10 mouse cellular contexts compared by ENCODE assay signal in the genomic region with DNA sequence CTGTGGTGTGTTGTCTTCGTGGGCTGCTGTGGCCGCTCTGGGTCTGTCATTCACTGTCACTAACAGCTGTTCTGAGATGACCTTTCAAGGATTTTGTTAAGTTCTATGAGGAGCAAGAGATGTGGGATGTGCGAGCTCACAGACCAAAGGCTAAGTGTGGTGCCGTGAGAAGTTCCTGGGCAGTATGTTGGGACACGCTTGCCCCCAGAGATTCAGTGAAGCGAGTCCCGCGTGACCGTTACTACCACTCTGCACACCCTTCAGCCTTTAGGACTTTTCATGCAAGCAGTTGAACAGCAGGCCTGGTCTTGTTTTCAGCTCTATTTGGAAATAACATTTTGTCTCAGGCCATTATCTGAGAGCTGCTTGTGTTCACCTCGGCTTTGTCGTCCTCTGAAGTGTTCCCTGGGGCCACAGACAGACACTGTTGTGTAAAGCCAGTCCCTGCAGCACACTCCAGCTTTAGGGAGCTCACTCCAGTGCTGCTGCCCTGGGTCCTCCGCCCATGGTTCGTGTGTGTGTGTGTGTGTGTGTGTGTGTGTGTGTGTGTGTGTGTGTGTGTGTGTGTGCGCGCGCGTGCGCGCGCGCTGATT.
DNase-seq lines count a peak whose midpoint lies in the region; ATAC-seq lines count a peak whose summit lies in the region.
"Had no signal": no experiment of that assay in that cellular context is flagged by ENCODE, and none has a peak within 500 bp of the region (broad histone marks: within the 10 kb centered on the region; RNA-seq: fewer than 3 reads in every experiment).

No protein-coding gene starts in this region.

- H3K36me3 ChIP-seq in forebrain, embryonic 13.5 days (ENCODE audit: poor library complexity, severe bottlenecking): peaks cover 5% of the 10 kb centered on the region
- H3K36me3 ChIP-seq in forebrain, embryonic 10.5 days (replicated peaks): peaks cover 55% of the 10 kb centered on the region

- no peak overlapping the region for H3K9ac ChIP-seq in forebrain, embryonic 13.5 days

- WGBS in forebrain, embryonic 13.5 days: 76% methylated on average over 17 of the region's 21 CpGs
- WGBS in forebrain, embryonic 10.5 days: 92% methylated on average over 21 of the region's 21 CpGs

- no peaks in the 10 kb centered on the region for H3K9me3 ChIP-seq in forebrain, embryonic 13.5 days (replicated peaks)
- no peaks in the 10 kb centered on the region for H3K9me3 ChIP-seq in forebrain, embryonic 10.5 days

- no peak for ATAC-seq in forebrain, embryonic 13.5 days
- ATAC-seq: activated CD4-positive, CD25-positive, alpha-beta regulatory T cell, adult 4 months; CD4-positive, CD25-positive, alpha-beta regulatory T cell, adult 4 months had no signal

- no peak overlapping the region for H3K4me2 ChIP-seq in forebrain, embryonic 13.5 days

- peak overlapping the region; percentile 6; the same call in 1 of the 2 replicates for H3K27ac ChIP-seq in forebrain, embryonic 13.5 days
- no peak overlapping the region for H3K27ac ChIP-seq in forebrain, embryonic 10.5 days

- H3K4me1 ChIP-seq in forebrain, embryonic 13.5 days: peaks cover 96% of the 10 kb centered on the region
- peaks cover 70% of the 10 kb centered on the region for H3K4me1 ChIP-seq in forebrain, embryonic 10.5 days

- no peak for DNase-seq in forebrain, embryonic 10.5 days (ENCODE audit: extremely low spot score, low spot score)
- peak; percentile 5 to 10 for DNase-seq in layer of hippocampus, postnatal 10 days (ENCODE audit: low spot score in 2 of 2)
- DNase-seq in layer of hippocampus, adult 11-12 months (ENCODE audit: low spot score): no peak
- peak; percentile 2 for DNase-seq in urinary bladder, postnatal 14 days (ENCODE audit: low spot score)
- no peak for DNase-seq in urinary bladder, postnatal 36 days (ENCODE audit: low spot score in 2 of 2)
- no peak for DNase-seq in MN1 (ENCODE audit: low spot score)
- no peak for DNase-seq in yolk sac, embryonic 10.5 days (ENCODE audit: low spot score)

- no peak overlapping the region for H3K4me3 ChIP-seq in forebrain, embryonic 13.5 days
- no peak overlapping the region for H3K4me3 ChIP-seq in forebrain, embryonic 10.5 days

- H3K27me3 ChIP-seq in forebrain, embryonic 13.5 days: no peaks in the 10 kb centered on the region
- peaks cover 2% of the 10 kb centered on the region; the same call in 1 of the 2 replicates for H3K27me3 ChIP-seq in forebrain, embryonic 10.5 days (ENCODE audit: poor library complexity, severe bottlenecking)

Comparison
In these comparisons a context has a peak if more than half of its experiments do, and no peak if none do; other contexts are left out.
1. DNase-seq: peak in layer of hippocampus, postnatal 10 days (2 of 2) and urinary bladder, postnatal 14 days (single experiment); none in forebrain, embryonic 10.5 days (single experiment), layer of hippocampus, adult 11-12 months (single experiment), urinary bladder, postnatal 36 days (0 of 2), MN1 (single experiment) and yolk sac, embryonic 10.5 days (single experiment).